Mouse (Mus musculus) limb, embryonic 14.5 days (tissue): Measurements from ENCODE around the gene Ddx39. TPM values are rescaled to one million over a fixed set of nuclear protein-coding genes. Genes with fewer than 3 reads are reported as not detected.

Experiments used
- ATAC-seq: fragments of 200-750 bp; cut with Nextera tagmentation; 2 replicates; pipeline ENCODE4 v1.8.0; 2017; ENCODE audit warnings: low read depth, moderate number of reproducible peaks, moderate TSS enrichment; ENCODE audit not compliant: low FRiP score
- DNase-seq: peaks from one replicate; pipeline ENCODE4 v3.0.0-alpha.2; 2015; ENCODE audit warnings: low spot score
- H3K27ac ChIP-seq: fragments of 300-500 bp; sonication (generic); replicated peaks from 2 replicates; pipeline ENCODE4 v1.5.1; 2014; ENCODE audit warnings: low read depth, mild to moderate bottlenecking, low read length, moderate library complexity, mixed read lengths
- H3K27me3 ChIP-seq: fragments of 300-500 bp; sonication (generic); 2 replicates; pipeline ENCODE4 v1.6.1; 2014; ENCODE audit warnings: low read length, mixed read lengths; ENCODE audit not compliant: control insufficient read depth, insufficient read depth
- H3K36me3 ChIP-seq: fragments of 300-500 bp; sonication (generic); 2 replicates; pipeline ENCODE4 v1.6.1; 2014; ENCODE audit warnings: mild to moderate bottlenecking, low read length, moderate library complexity, mixed read lengths; ENCODE audit not compliant: control insufficient read depth, insufficient read depth
- H3K4me1 ChIP-seq: fragments of 300-500 bp; sonication (generic); 2 replicates; pipeline ENCODE4 v1.6.1; 2014; ENCODE audit warnings: antibody characterized with exemption, low read length, mixed read lengths; ENCODE audit not compliant: control insufficient read depth, insufficient read depth
- H3K4me2 ChIP-seq: fragments of 300-500 bp; sonication (generic); replicated peaks from 2 replicates; pipeline ENCODE4 v1.6.1; 2014; ENCODE audit warnings: low read depth, mild to moderate bottlenecking, low read length, moderate library complexity; ENCODE audit not compliant: severe bottlenecking
- H3K4me3 ChIP-seq: fragments of 300-500 bp; sonication (generic); replicated peaks from 2 replicates; pipeline ENCODE4 v1.5.1; 2014; ENCODE audit warnings: low read length
- H3K9ac ChIP-seq: fragments of 300-500 bp; sonication (generic); 2 replicates; pipeline ENCODE4 v1.6.1; 2014; ENCODE audit warnings: mild to moderate bottlenecking, low read depth, low read length, moderate library complexity; ENCODE audit not compliant: severe bottlenecking
- H3K9me3 ChIP-seq: fragments of 300-500 bp; sonication (generic); 2 replicates; pipeline ENCODE4 v1.6.1; 2016; ENCODE audit warnings: low read length; ENCODE audit not compliant: control insufficient read depth
- POLR2A ChIP-seq: fragments of 200-500 bp; IDR thresholded peaks from 2 replicates; pipeline ENCODE4 v1.8.0; 2012; ENCODE audit warnings: inconsistent platforms, mild to moderate bottlenecking, moderate library complexity, borderline replicate concordance; ENCODE audit not compliant: insufficient read depth, insufficient read length; ENCODE audit errors: extremely low read depth
- WGBS: fragments of 180-500 bp; shearing (Covaris S2); extraction: QIAGEN DNeasy Blood & Tissue Kit; methylation state at CpG from one replicate; pipeline ENCODE4 v1.1.7; 2014; 5-methylcytosine and 5-hydroxymethylcytosine counted together
- polyA plus RNA-seq, 2 experiments: library from polyadenylated mRNA; depleted of rRNA in 1 of 2; stranded (reverse) in 1 of 2; unstranded in 1 of 2; fragments of >200 nt; fragmentation: Nextera tagmentation in 1 of 2; extraction: Ambion mirVana in 1 of 2; gene quantifications; 2 replicates each; pipeline versions ENCODE4 v1.2.1 to v1.2.3; 2012 to 2014

Gene Ddx39
- polyA plus RNA-seq, 2 experiments, result 81.1 to 111 TPM

GRCm38 (mm10) chr8:83684517-83684916 lies 30.5 kb upstream of the Ddx39 start:
- TF ChIP-seq POLR2A, result no peak
- DNase-seq (no peak), ATAC-seq (no peak)
- no peaks in the 10 kb centered on the region for H3K27me3 ChIP-seq
- no peaks in the 10 kb centered on the region for H3K9me3 ChIP-seq
- H3K4me1 ChIP-seq, result peaks cover 16% of the 10 kb centered on the region
- no peak overlapping the region for H3K9ac ChIP-seq
- peaks cover 46% of the 10 kb centered on the region for H3K36me3 ChIP-seq
- no peak overlapping the region for H3K4me2 ChIP-seq
- H3K27ac ChIP-seq, result no peak overlapping the region
- no peak overlapping the region for H3K4me3 ChIP-seq
- 90% methylated on average over 9 of the region's 9 CpGs for WGBS

GRCm38 (mm10) chr8:83689264-83689663 lies 25.7 kb upstream of the Ddx39 start:
- no peak for ATAC-seq

DNA sequence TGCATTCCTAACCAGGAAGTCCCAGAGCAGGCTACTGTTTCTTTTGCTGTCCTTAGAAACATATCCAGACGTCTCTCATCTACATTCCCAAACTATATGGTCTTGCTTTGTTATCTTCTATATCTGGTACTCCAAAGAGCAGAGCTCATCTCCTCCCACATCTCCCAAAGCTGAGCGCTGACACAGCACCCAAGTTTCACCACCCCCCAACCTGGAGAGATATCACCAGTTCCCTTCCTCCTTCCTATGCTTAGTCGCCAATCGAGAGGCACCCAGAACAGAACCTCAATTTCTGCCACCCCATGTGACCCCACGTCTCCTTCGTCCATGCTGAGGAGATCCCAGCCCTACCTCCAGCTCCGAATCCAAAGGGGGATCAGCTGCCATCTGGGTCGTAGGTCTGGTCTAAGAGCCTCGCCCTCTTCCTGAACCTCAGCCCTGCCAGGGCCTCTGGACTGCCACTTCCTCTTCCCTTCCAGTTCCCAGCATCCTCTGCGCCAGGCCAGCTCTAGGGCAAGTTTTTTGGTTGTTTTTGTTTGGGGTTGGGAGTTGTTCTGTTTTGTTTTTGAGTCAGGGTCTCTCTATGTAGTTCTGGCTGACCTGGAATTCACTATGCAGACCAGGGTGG lies 21.3 kb upstream of the Ddx39 start:
- Histone ChIP-seq H3K9ac (no peak overlapping the region), H3K4me3 (no peak overlapping the region), H3K4me1 (peaks cover 10% of the 10 kb centered on the region), H3K27ac (no peak overlapping the region), H3K36me3 (peaks cover 33% of the 10 kb centered on the region), H3K27me3 (no peaks in the 10 kb centered on the region), H3K4me2 (no peak overlapping the region), H3K9me3 (no peaks in the 10 kb centered on the region)
- WGBS, result 83% methylated on average over 10 of the region's 10 CpGs
- TF ChIP-seq POLR2A, result no peak
- DNase-seq (no peak), ATAC-seq (no peak)

More at GRCm38 (mm10) chr8:83689264-83689663, 25.7 kb upstream of the Ddx39 start:
- Histone ChIP-seq H3K27ac (no peak overlapping the region), H3K9ac (no peak overlapping the region), H3K36me3 (peaks cover 41% of the 10 kb centered on the region), H3K9me3 (no peaks in the 10 kb centered on the region), H3K27me3 (no peaks in the 10 kb centered on the region), H3K4me2 (no peak overlapping the region), H3K4me1 (no peaks in the 10 kb centered on the region), H3K4me3 (no peak overlapping the region)
- WGBS, result 88% methylated on average over 6 of the region's 6 CpGs
- DNase-seq, result no peak
- no peak for TF ChIP-seq POLR2A

- no peak overlapping the region for H3K27ac ChIP-seq
- H3K36me3 ChIP-seq, result peaks cover 31% of the 10 kb centered on the region
- H3K9ac ChIP-seq, result no peak overlapping the region
- 78% methylated on average over 11 of the region's 11 CpGs for WGBS
- no peaks in the 10 kb centered on the region for H3K27me3 ChIP-seq
- TF ChIP-seq POLR2A, result no peak
- H3K9me3 ChIP-seq, result no peaks in the 10 kb centered on the region
- no peak overlapping the region for H3K4me3 ChIP-seq
- no peak for ATAC-seq
- H3K4me1 ChIP-seq, result peaks cover 11% of the 10 kb centered on the region
- H3K4me2 ChIP-seq, result no peak overlapping the region
- no peak for DNase-seq
Measured at GRCm38 (mm10) chr8:83694369-83695160, 20.4 kb upstream of the Ddx39 start.

- ATAC-seq (no peak), DNase-seq (no peak)
- Histone ChIP-seq H3K9me3 (no peaks in the 10 kb centered on the region), H3K4me3 (no peak overlapping the region), H3K27me3 (no peaks in the 10 kb centered on the region), H3K9ac (no peak overlapping the region), H3K4me2 (no peak overlapping the region), H3K4me1 (peaks cover 13% of the 10 kb centered on the region), H3K36me3 (peaks cover 22% of the 10 kb centered on the region), H3K27ac (no peak overlapping the region)
- TF ChIP-seq POLR2A, result no peak
- 84% methylated on average over 16 of the region's 17 CpGs for WGBS
Measured at GRCm38 (mm10) chr8:83695351-83696106, 19.4 kb upstream of the Ddx39 start.
